Mouse (Mus musculus) lung, embryonic 15.5 days (tissue): ENCODE measurements around the gene Patl2. TPM values are rescaled to one million over a fixed set of nuclear protein-coding genes. Genes with fewer than 3 reads are reported as not detected.

Experiments
- ATAC-seq: fragments of 200-750 bp; cut with Nextera tagmentation; 2 replicates; pipeline ENCODE4 v1.8.0; 2017; ENCODE audit warnings: moderate number of reproducible peaks, borderline replicate concordance; ENCODE audit not compliant: low FRiP score, low TSS enrichment; ENCODE audit errors: extremely low read depth
- H3K27ac ChIP-seq: fragments of 300-500 bp; sonication (generic); 2 replicates; pipeline ENCODE4 v1.5.1; 2015; ENCODE audit warnings: moderate library complexity, mild to moderate bottlenecking, inconsistent platforms
- H3K27me3 ChIP-seq: fragments of 300-500 bp; sonication (generic); 2 replicates; pipeline ENCODE4 v1.6.1; 2015; ENCODE audit warnings: inconsistent platforms
- H3K36me3 ChIP-seq: fragments of 300-500 bp; sonication (generic); 2 replicates; pipeline ENCODE4 v1.6.1; 2015; ENCODE audit warnings: inconsistent platforms
- H3K4me1 ChIP-seq: fragments of 300-500 bp; sonication (generic); 2 replicates; pipeline ENCODE4 v1.6.1; 2015; ENCODE audit warnings: inconsistent platforms
- H3K4me2 ChIP-seq: fragments of 300-500 bp; sonication (generic); 2 replicates; pipeline ENCODE4 v1.6.1; 2015; ENCODE audit warnings: inconsistent platforms, mild to moderate bottlenecking, moderate library complexity
- H3K4me3 ChIP-seq: fragments of 300-500 bp; sonication (generic); 2 replicates; pipeline ENCODE4 v1.5.1; 2015; ENCODE audit warnings: mild to moderate bottlenecking, inconsistent platforms
- H3K9ac ChIP-seq: fragments of 300-500 bp; sonication (generic); 2 replicates; pipeline ENCODE4 v1.6.1; 2015; ENCODE audit warnings: inconsistent platforms
- H3K9me3 ChIP-seq: fragments of 300-500 bp; sonication (generic); 2 replicates; pipeline ENCODE4 v1.6.1; 2016; ENCODE audit warnings: inconsistent platforms
- WGBS: fragments of 180-500 bp; shearing (Covaris S2); methylation state at CpG from one replicate; pipeline ENCODE4 v1.1.7; 2015; 5-methylcytosine and 5-hydroxymethylcytosine counted together
- polyA plus RNA-seq: library from polyadenylated mRNA; unstranded; fragments of >200 nt; fragmentation: Nextera tagmentation; extraction: Ambion mirVana; gene quantifications from 2 replicates; pipeline ENCODE4 v1.2.1, GENCODE M21; 2015

Gene Patl2
- polyA plus RNA-seq, 1 experiment from 2014 or later, result not detected

- ATAC-seq, result no peak
- no peak overlapping the region for H3K4me2 ChIP-seq
- H3K4me1 ChIP-seq, result no peaks in the 10 kb centered on the region
- 41% methylated on average over 5 of the region's 5 CpGs for WGBS
- H3K27ac ChIP-seq, result no peak overlapping the region
- H3K27me3 ChIP-seq, result no peaks in the 10 kb centered on the region
- no peak overlapping the region for H3K9ac ChIP-seq
- no peak overlapping the region for H3K4me3 ChIP-seq
- no peaks in the 10 kb centered on the region for H3K36me3 ChIP-seq
- H3K9me3 ChIP-seq, result no peaks in the 10 kb centered on the region
Observed at GRCm38 (mm10) chr2:122137839-122138465, 48.0 kb downstream of the Patl2 start.

DNA sequence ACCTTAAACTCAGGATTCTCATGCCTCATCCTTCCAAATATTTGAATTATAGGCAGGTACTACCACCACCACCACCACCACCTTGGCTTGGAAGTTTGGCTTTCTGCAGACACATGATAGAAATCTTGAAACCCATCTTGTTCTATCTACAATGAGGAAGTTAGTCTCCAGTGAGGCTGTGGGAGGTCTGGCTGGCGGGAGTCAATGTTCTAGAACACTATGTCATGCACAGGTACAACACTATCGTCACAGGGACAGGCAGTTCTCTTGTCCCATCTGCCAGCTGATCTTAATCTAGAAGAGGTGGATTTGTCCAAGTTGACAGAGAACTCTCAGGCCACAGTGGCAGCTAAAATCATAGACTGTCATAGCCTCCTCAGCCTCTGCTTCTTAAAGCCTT lies 53.4 kb downstream of the Patl2 start:
- Histone ChIP-seq H3K4me3 (no peak overlapping the region), H3K27ac (no peak overlapping the region), H3K27me3 (no peaks in the 10 kb centered on the region), H3K9me3 (no peaks in the 10 kb centered on the region), H3K36me3 (no peaks in the 10 kb centered on the region), H3K9ac (no peak overlapping the region), H3K4me1 (no peaks in the 10 kb centered on the region), H3K4me2 (no peak overlapping the region)
- no peak for ATAC-seq
- WGBS, result 68% methylated on average over 2 of the region's 2 CpGs

- Histone ChIP-seq H3K9ac (no peak overlapping the region), H3K36me3 (no peaks in the 10 kb centered on the region), H3K9me3 (no peaks in the 10 kb centered on the region), H3K27ac (no peak overlapping the region), H3K4me3 (no peak overlapping the region), H3K27me3 (no peaks in the 10 kb centered on the region), H3K4me1 (no peaks in the 10 kb centered on the region), H3K4me2 (no peak overlapping the region)
- ATAC-seq, result no peak
- WGBS, result 84% methylated on average over 2 of the region's 2 CpGs
Observed at GRCm38 (mm10) chr2:122132078-122132477, 53.9 kb downstream of the Patl2 start.

- H3K9ac ChIP-seq, result no peak overlapping the region
- no peak overlapping the region for H3K27ac ChIP-seq
- H3K27me3 ChIP-seq, result no peaks in the 10 kb centered on the region
- no peak overlapping the region for H3K4me3 ChIP-seq
- no peaks in the 10 kb centered on the region for H3K4me1 ChIP-seq
- no peak overlapping the region for H3K4me2 ChIP-seq
- no peaks in the 10 kb centered on the region for H3K9me3 ChIP-seq
- ATAC-seq, result no peak
- no peaks in the 10 kb centered on the region for H3K36me3 ChIP-seq
- WGBS, result 97% methylated on average over 4 of the region's 4 CpGs
Observed at GRCm38 (mm10) chr2:122127635-122128034, 58.4 kb downstream of the Patl2 start.

DNA sequence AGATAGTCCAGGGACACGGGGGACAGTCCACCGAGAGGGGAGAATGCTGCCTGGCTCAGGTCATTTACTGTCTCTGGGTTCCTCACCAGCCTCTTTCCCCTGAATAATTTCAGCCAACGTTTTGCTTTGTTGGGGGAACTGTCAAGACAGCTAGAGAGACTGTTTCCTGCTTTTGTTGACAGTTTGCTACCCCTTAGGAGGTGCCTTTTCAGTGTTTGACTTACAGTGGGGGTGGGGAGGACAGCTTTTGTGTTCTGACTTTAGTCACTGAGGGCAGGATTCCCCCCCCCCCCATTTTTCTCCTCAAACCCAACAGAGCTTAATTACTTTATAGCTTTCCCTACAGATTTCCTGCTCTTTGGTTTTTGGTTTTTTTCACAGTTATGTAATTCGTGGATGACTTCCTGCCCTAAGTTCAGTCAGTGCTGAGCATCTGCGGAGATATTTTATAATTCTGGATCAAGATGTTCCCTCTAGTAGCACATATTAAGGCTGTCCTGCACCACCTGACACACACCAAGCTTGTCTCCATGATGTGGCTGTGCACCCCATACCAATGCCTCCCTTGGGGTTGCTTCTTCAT lies 59.1 kb downstream of the Patl2 start:
- no peak for ATAC-seq
- Histone ChIP-seq H3K4me2 (no peak overlapping the region), H3K9ac (no peak overlapping the region), H3K27me3 (no peaks in the 10 kb centered on the region), H3K36me3 (no peaks in the 10 kb centered on the region), H3K9me3 (no peaks in the 10 kb centered on the region), H3K4me3 (no peak overlapping the region), H3K4me1 (no peaks in the 10 kb centered on the region), H3K27ac (no peak overlapping the region)
- WGBS, result 39% methylated on average over 5 of the region's 5 CpGs

DNA sequence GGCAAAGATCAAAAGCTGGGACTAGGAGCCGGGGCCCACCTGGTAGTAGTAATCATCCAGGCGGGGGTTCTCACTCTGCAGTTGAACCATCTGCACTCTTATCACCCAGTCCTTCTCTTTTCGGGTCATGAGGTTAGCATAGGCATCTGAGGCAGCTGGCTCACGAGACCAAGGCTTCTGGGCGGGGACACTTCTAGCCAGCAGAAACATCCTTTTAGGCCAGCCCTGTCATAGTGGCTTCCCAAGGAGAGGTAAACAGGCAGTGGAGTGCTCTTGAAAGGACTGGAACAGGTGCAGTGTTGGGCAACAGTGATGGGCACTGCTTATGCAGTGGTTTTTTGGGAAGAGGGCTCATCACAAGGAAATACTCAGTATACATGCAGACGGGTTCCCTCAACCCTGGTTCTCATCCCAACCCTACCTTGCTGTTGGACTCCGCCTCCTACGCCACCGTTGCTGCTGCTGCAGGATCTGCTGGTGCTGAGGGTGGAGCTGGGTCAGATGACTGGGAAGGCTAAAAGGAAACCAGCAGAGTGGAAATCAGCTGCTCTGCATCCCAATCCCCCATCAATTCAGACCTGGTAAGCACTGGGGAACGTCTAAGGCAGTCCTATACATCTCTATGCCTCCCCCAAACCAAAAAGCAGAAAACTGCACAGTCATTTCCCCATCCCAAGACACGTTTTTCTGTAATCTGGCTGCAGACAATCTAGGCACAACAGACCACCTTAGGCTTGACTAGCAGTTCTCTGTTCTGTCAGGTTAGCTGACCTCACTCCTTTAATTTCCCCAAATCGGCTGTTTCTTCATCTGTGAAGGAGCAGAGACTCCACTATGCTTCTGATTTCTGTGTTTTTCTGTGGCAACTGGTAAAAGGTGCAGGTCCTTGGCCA lies 60.1 kb downstream of the Patl2 start:
- H3K4me3 ChIP-seq, result no peak overlapping the region
- no peak overlapping the region for H3K27ac ChIP-seq
- no peaks in the 10 kb centered on the region for H3K9me3 ChIP-seq
- no peaks in the 10 kb centered on the region for H3K36me3 ChIP-seq
- WGBS, result 35% methylated on average over 12 of the region's 12 CpGs
- no peak overlapping the region for H3K4me2 ChIP-seq
- no peak overlapping the region for H3K9ac ChIP-seq
- no peak for ATAC-seq
- no peaks in the 10 kb centered on the region for H3K4me1 ChIP-seq
- H3K27me3 ChIP-seq, result no peaks in the 10 kb centered on the region

DNA sequence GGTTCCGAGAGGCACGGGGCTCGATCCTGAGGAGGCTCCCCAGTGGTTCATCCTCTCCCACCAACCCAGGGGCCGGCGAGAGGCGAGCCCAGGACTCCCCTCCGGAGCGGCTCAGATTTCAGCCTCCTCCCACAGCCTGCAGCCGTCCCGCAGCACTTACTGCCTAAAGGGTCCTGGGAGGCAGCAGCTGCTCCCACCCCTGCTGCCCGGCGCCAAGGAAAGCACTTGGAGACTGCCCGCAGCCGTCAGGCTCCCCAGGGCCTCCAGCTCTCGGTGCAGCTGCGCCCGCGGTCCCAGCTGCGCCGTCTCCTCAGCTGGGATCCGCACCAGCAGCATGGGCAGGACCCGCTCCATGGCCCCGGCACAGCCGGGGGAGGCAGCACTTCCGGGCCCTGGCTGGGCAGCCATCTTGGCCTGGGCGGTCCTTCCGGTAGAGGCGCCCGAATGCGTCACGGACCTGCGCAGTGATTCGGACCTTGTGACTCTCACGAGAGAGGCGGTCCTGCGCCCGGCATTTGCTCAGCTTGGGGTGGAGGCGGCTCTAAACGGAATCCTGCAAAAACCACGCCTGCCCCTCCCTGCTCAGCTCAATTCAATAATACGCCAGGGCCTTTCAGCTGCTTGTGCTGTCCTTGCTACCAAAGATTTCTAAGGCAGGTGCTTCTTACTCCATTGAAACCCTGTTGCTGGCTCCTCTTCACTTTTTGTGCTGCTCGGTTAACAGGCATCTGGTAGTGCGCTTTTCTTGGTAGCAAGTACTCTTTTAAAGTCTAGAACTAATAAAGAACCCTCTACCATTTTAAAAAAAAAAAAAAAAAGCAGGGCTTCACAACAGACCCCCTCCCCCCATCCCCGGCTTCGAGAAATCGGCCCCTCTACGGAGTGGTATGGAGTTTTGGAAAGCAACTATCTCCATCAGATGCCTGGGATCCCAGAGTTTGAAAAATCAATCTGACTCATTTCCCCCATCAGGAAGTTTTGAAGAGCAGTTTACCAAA lies 67.7 kb downstream of the Patl2 start, which contains the start of gene Spg11:
TSS of gene Spg11 (minus strand) at position 426 of the 998 bp plus-strand sequence.
- H3K27me3 ChIP-seq, result no peaks in the 10 kb centered on the region
- WGBS, result under 1% methylated on average over 46 of the region's 47 CpGs
- ATAC-seq, result peak; percentile 99

DNA sequence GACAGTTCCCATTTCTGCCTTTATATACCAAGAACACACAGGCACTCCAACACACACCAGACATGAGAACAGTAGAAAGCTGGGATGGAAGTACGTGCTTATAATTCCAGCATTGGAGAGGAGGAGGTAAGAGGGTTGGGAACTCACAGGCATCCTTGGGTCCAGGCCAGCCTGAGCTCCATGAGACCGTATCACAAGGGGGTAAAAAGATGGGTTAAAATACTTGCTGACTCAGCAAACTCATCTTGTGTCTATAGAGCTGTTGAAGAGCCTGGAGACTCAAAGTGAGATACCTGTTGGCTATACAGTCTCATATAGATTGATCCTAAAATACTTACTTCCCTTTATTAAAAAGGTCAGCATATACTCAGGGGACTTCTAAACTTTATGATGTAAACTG lies 69.1 kb downstream of the Patl2 start:
- Histone ChIP-seq H3K4me3 (peak overlapping the region; percentile 73; the same call in 1 of the 2 replicates), H3K27ac (no peak overlapping the region), H3K27me3 (no peaks in the 10 kb centered on the region), H3K36me3 (peaks cover 9% of the 10 kb centered on the region), H3K9me3 (no peaks in the 10 kb centered on the region), H3K4me1 (peaks cover 12% of the 10 kb centered on the region), H3K9ac (no peak overlapping the region), H3K4me2 (peak overlapping the region; percentile 68)
- ATAC-seq, result no peak
- WGBS, result 87% methylated on average over 2 of the region's 2 CpGs

More for the DNA sequence above, 67.7 kb downstream of the Patl2 start, which contains the start of gene Spg11:
- peaks cover 5% of the 10 kb centered on the region; the same call in 1 of the 2 replicates for H3K36me3 ChIP-seq
- no peaks in the 10 kb centered on the region for H3K9me3 ChIP-seq
- H3K4me3 ChIP-seq, result peak within 1 kb of the TSS; percentile 73
- peak within 1 kb of the TSS; percentile 68 for H3K4me2 ChIP-seq
- peak within 1 kb of the TSS; percentile 98 for H3K27ac ChIP-seq
- H3K9ac ChIP-seq, result peak within 1 kb of the TSS; percentile 89
- peaks cover 12% of the 10 kb centered on the region for H3K4me1 ChIP-seq

GRCm38 (mm10) chr2:122109714-122110113 lies 76.3 kb downstream of the Patl2 start:
- peak overlapping the region; percentile 65 for H3K27ac ChIP-seq

GRCm38 (mm10) chr2:122108101-122108500 lies 77.9 kb downstream of the Patl2 start:
- Histone ChIP-seq H3K9me3 (no peaks in the 10 kb centered on the region), H3K4me1 (no peaks in the 10 kb centered on the region; the same call in 1 of the 2 replicates), H3K4me3 (no peak overlapping the region), H3K27me3 (no peaks in the 10 kb centered on the region), H3K36me3 (peaks cover 39% of the 10 kb centered on the region), H3K27ac (no peak overlapping the region), H3K4me2 (no peak overlapping the region), H3K9ac (no peak overlapping the region)
- ATAC-seq, result no peak
- WGBS, result 74% methylated on average over 14 of the region's 14 CpGs

More at GRCm38 (mm10) chr2:122109714-122110113, 76.3 kb downstream of the Patl2 start:
- peak overlapping the region; percentile 12; the same call in 1 of the 2 replicates for H3K4me2 ChIP-seq
- H3K27me3 ChIP-seq, result no peaks in the 10 kb centered on the region
- peak; percentile 90 for ATAC-seq
- H3K36me3 ChIP-seq, result peaks cover 37% of the 10 kb centered on the region
- no peak overlapping the region for H3K9ac ChIP-seq
- 34% methylated on average over 4 of the region's 4 CpGs for WGBS
- no peak overlapping the region for H3K4me3 ChIP-seq
- H3K9me3 ChIP-seq, result no peaks in the 10 kb centered on the region
- H3K4me1 ChIP-seq, result no peaks in the 10 kb centered on the region; the same call in 1 of the 2 replicates

- Histone ChIP-seq H3K4me3 (no peak overlapping the region), H3K27me3 (no peaks in the 10 kb centered on the region), H3K9me3 (no peaks in the 10 kb centered on the region), H3K9ac (no peak overlapping the region), H3K4me2 (no peak overlapping the region), H3K36me3 (peaks cover 41% of the 10 kb centered on the region), H3K27ac (no peak overlapping the region), H3K4me1 (no peaks in the 10 kb centered on the region)
- no peak for ATAC-seq
Observed at GRCm38 (mm10) chr2:122102070-122102469, 83.9 kb downstream of the Patl2 start.
